Mouse (Mus musculus) liver, embryonic 14.5 days (tissue): ENCODE data around the gene Fancg. TPM values are rescaled to one million over a fixed set of nuclear protein-coding genes. Genes with fewer than 3 reads are reported as not detected.

ENCODE experiments used
- ATAC-seq: fragments of 200-750 bp; cut with Nextera tagmentation; 2 replicates; pipeline ENCODE4 v1.8.0; 2017; ENCODE audit warnings: moderate number of reproducible peaks, mild to moderate bottlenecking, moderate library complexity; ENCODE audit not compliant: insufficient read depth
- DNase-seq, 3 experiments: peaks; one replicate each; pipeline ENCODE4 v3.0.0-alpha.2; 2012 to 2013; ENCODE audit warnings: low read depth in 3 of 3, low spot score in 3 of 3
- H3K27ac ChIP-seq: fragments of 300-500 bp; sonication (generic); 2 replicates; pipeline ENCODE4 v1.5.1; 2014; ENCODE audit warnings: moderate library complexity, mild to moderate bottlenecking, control low read depth, inconsistent platforms
- H3K27me3 ChIP-seq: fragments of 300-500 bp; sonication (generic); 2 replicates; pipeline ENCODE4 v1.6.1; 2014; ENCODE audit warnings: mild to moderate bottlenecking, low read length, moderate library complexity; ENCODE audit not compliant: control insufficient read depth, insufficient read depth
- H3K36me3 ChIP-seq: fragments of 300-500 bp; sonication (generic); replicated peaks from 2 replicates; pipeline ENCODE4 v1.6.1; 2014; ENCODE audit warnings: low read depth; ENCODE audit not compliant: control insufficient read depth, insufficient read depth
- H3K4me1 ChIP-seq, 2 experiments: fragments of 200-500 bp in 1 of 2; fragments of 300-500 bp in 1 of 2; sonication (generic) in 1 of 2; replicated peaks; 2 replicates each; pipeline ENCODE4 v1.6.1; 2012 to 2014; ENCODE audit warnings: antibody characterized with exemption in 1 of 2, inconsistent platforms in 1 of 2, low read length in 1 of 2; ENCODE audit not compliant: control insufficient read depth in 2 of 2, insufficient read depth in 2 of 2
- H3K4me2 ChIP-seq: fragments of 300-500 bp; sonication (generic); 2 replicates; pipeline ENCODE4 v1.6.1; 2014; ENCODE audit warnings: low read depth, mild to moderate bottlenecking, control low read depth, moderate library complexity
- H3K4me3 ChIP-seq, 2 experiments: fragments of 200-500 bp in 1 of 2; fragments of 300-500 bp in 1 of 2; sonication (generic) in 1 of 2; 2 replicates each; pipeline ENCODE4 v1.5.1; 2012 to 2014; ENCODE audit warnings: low read depth in 2 of 2, low read length in 2 of 2, mild to moderate bottlenecking in 2 of 2, control low read depth in 1 of 2, inconsistent platforms in 1 of 2, moderate library complexity in 1 of 2; ENCODE audit not compliant: insufficient read depth in 1 of 2
- H3K9ac ChIP-seq: fragments of 300-500 bp; sonication (generic); replicated peaks from 2 replicates; pipeline ENCODE4 v1.6.1; 2014; ENCODE audit warnings: mild to moderate bottlenecking, control low read depth, moderate library complexity
- H3K9me3 ChIP-seq: fragments of 300-500 bp; sonication (generic); 2 replicates; pipeline ENCODE4 v1.6.1; 2016; ENCODE audit warnings: low read length, mixed read lengths; ENCODE audit not compliant: control insufficient read depth
- CTCF ChIP-seq: IDR thresholded peaks from 2 replicates; pipeline ENCODE4 v1.5.1; 2016; ENCODE audit warnings: antibody characterized with exemption, low read depth, control low read depth
- EP300 ChIP-seq: IDR thresholded peaks from 2 replicates; pipeline ENCODE4 v1.6.1; 2016; ENCODE audit warnings: antibody characterized with exemption, low read depth
- WGBS: fragments of 180-500 bp; shearing (Covaris S2); extraction: QIAGEN DNeasy Blood & Tissue Kit; methylation state at CpG from one replicate; pipeline ENCODE4 v1.1.7; 2014; ENCODE audit not compliant: insufficient replicate concordance; 5-methylcytosine and 5-hydroxymethylcytosine counted together
- polyA plus RNA-seq, 2 experiments: library from polyadenylated mRNA; depleted of rRNA in 1 of 2; stranded (reverse) in 1 of 2; unstranded in 1 of 2; fragments of >200 nt; fragmentation: Nextera tagmentation in 1 of 2; extraction: Ambion mirVana in 1 of 2; gene quantifications; 2 replicates each; pipeline versions ENCODE4 v1.2.1 to v1.2.3; 2012 to 2014

Gene Fancg
- polyA plus RNA-seq, 2 experiments: 8.3 to 9.9 TPM

- Histone ChIP-seq H3K4me3 (peak overlapping the region; percentile 77 to 90), H3K4me1 (peaks cover 7 to 17% of the 10 kb centered on the region in 2 experiments), H3K36me3 (peaks cover 34% of the 10 kb centered on the region), H3K4me2 (peak overlapping the region; percentile 86), H3K9ac (peak overlapping the region; percentile 91), H3K27ac (peak overlapping the region; percentile 65), H3K27me3 (no peaks in the 10 kb centered on the region), H3K9me3 (no peaks in the 10 kb centered on the region)
- ATAC-seq (peak; percentile 3; the same call in 1 of the 2 replicates), DNase-seq (no peak)
- 45% methylated on average over 9 of the region's 9 CpGs for WGBS
- no peak for TF ChIP-seq CTCF
- no peak for TF ChIP-seq EP300
Observed at GRCm38 (mm10) chr4:43030352-43030751, 20.0 kb upstream of the Fancg start.

- WGBS: 86% methylated on average over 9 of the region's 9 CpGs
- Histone ChIP-seq H3K27ac (no peak overlapping the region; the same call in 1 of the 2 replicates), H3K4me3 (peak overlapping the region in 1 of 2 experiments; percentile 77; a peak in 2 of 4 replicates), H3K9me3 (no peaks in the 10 kb centered on the region), H3K9ac (no peak overlapping the region), H3K27me3 (no peaks in the 10 kb centered on the region), H3K36me3 (peaks cover 31% of the 10 kb centered on the region), H3K4me1 (peaks cover 8 to 21% of the 10 kb centered on the region in 2 experiments), H3K4me2 (peak overlapping the region; percentile 86)
- DNase-seq (no peak), ATAC-seq (no peak)
- TF ChIP-seq CTCF (no peak), EP300 (no peak)
Observed at GRCm38 (mm10) chr4:43029749-43030148, 19.4 kb upstream of the Fancg start.

- ATAC-seq (no peak), DNase-seq (no peak)
- Histone ChIP-seq H3K4me1 (peaks cover 13 to 22% of the 10 kb centered on the region in 2 experiments), H3K36me3 (peaks cover 25% of the 10 kb centered on the region), H3K9ac (no peak overlapping the region), H3K4me2 (no peak overlapping the region), H3K27ac (no peak overlapping the region), H3K9me3 (no peaks in the 10 kb centered on the region), H3K4me3 (no peak overlapping the region), H3K27me3 (no peaks in the 10 kb centered on the region)
- TF ChIP-seq EP300: no peak
- TF ChIP-seq CTCF: no peak
- WGBS: 80% methylated on average over 7 of the region's 7 CpGs
Observed at GRCm38 (mm10) chr4:43029121-43029520, 18.8 kb upstream of the Fancg start.

- H3K9ac ChIP-seq: peak within 1 kb of the TSS; percentile 83
- TF ChIP-seq EP300 (peak; percentile 54; the same call in 1 of the 2 replicates), CTCF (peak; percentile 93)
- H3K9me3 ChIP-seq: no peaks in the 10 kb centered on the region
- peaks cover 33% of the 10 kb centered on the region for H3K36me3 ChIP-seq
- ATAC-seq (peak; percentile 92), DNase-seq (peak; percentile 84 to 90 (median 86))
- H3K27me3 ChIP-seq: no peaks in the 10 kb centered on the region
- peaks cover 8 to 17% of the 10 kb centered on the region in 2 experiments for H3K4me1 ChIP-seq
- peak within 1 kb of the TSS; percentile 92 for H3K4me2 ChIP-seq
- WGBS: 5% methylated on average over 42 of the region's 42 CpGs
- peak within 1 kb of the TSS; percentile 78 for H3K27ac ChIP-seq
- H3K4me3 ChIP-seq: peak within 1 kb of the TSS; percentile 70 to 78
Observed at GRCm38 (mm10) chr4:43025084-43025960, 15.0 kb upstream of the Fancg start, which contains the start of gene Pigo. Pigo (minus strand) TSS chr4:43025819.

- no peak for DNase-seq
- H3K9ac ChIP-seq: peak overlapping the region; percentile 83
- peak overlapping the region; percentile 92 for H3K4me2 ChIP-seq
- H3K4me1 ChIP-seq: peaks cover 6 to 14% of the 10 kb centered on the region in 2 experiments
- no peaks in the 10 kb centered on the region for H3K9me3 ChIP-seq
- 77% methylated on average over 14 of the region's 14 CpGs for WGBS
- TF ChIP-seq CTCF: no peak
- peak overlapping the region; percentile 70 to 78 for H3K4me3 ChIP-seq
- no peak for ATAC-seq
- no peaks in the 10 kb centered on the region for H3K27me3 ChIP-seq
- H3K27ac ChIP-seq: no peak overlapping the region; the same call in 1 of the 2 replicates
- H3K36me3 ChIP-seq: peaks cover 33% of the 10 kb centered on the region
Observed at GRCm38 (mm10) chr4:43024673-43025072, 14.4 kb upstream of the Fancg start.
